16 mouse cellular contexts compared by ENCODE assay signal in the genomic region with DNA sequence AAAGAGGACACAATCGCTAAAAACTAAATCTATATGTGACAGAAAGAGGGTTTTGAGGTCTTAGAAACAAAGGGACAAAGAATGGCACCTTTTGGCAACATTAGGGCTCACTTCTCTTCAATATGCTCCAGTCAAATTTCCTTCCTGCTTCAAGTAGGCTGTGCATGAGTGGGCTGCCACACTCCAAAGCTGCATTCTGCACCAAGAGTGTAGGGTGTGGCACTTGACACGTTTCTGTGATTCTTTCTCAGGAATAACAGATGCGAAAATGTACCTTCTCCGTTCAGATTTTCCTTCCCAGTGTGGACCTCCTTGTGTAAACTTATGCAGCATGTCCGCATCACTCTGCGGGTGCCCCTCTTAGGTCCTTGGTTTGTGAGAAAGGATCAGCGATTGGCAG.
"Had no signal": no experiment of that assay in that cellular context is flagged by ENCODE, and none has a peak within 500 bp of the region (broad histone marks: within the 10 kb centered on the region; RNA-seq: fewer than 3 reads in every experiment).

No protein-coding gene starts in this region.

- ATAC-seq: hindbrain, postnatal 0 days; intestine, embryonic 16.5 days; liver, embryonic 12.5 days had no signal

- DNase-seq: gastrocnemius, postnatal 14 days; gastrocnemius, postnatal 36 days; heart, adult 11 months; heart, adult 2 months; heart, postnatal 14 days; heart, postnatal 36 days; kidney, adult 11 months; kidney, adult 2 months; kidney, adult 9 months; kidney, postnatal 14 days; kidney, postnatal 36 days; layer of hippocampus, adult 9-11 months; layer of hippocampus, postnatal 36 days had no signal
